Mouse (Mus musculus): ENCODE measurements around the gene Sart3.

DNA sequence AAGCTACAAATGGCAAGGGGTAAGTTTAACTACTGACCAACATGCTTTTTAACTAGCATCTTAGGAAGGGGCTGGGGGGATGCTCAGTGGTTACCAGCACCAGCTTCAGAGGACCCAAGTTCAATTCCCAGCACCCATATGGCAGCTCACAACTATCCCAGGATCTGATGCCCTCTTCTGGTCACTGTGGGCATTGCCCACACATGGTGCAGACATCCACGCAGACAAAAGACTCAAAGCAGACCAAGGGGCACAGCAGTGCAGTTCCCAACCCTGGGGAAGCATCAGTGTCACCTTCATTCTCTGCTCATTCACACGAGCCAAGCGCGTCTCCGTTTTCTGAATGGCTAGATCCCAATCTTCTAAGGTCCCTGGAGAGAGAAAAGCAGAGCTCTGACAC lies 24.7 kb downstream of the Sart3 start:
- no peak for TF ChIP-seq CTCF (IDR thresholded peaks at IDR 0.05; ENCODE audit: low read depth)
- no peak for TF ChIP-seq EP300 (IDR thresholded peaks at IDR 0.05; ENCODE audit: low read depth)

All from heart, postnatal 0 days (tissue).